Mouse (Mus musculus) testis, postnatal 10 days (tissue): ENCODE measurements at regions not wholly inside any gene's neighbourhood (a gene's known extent, or its start where the extent isn't known, plus 50 kb on each side); places are given as distances from the start of the nearest gene placed in this dataset.

Source experiments
- DNase-seq: peaks from one replicate; pipeline ENCODE4 v3.0.0; 2021; ENCODE audit warnings: low spot score

DNA sequence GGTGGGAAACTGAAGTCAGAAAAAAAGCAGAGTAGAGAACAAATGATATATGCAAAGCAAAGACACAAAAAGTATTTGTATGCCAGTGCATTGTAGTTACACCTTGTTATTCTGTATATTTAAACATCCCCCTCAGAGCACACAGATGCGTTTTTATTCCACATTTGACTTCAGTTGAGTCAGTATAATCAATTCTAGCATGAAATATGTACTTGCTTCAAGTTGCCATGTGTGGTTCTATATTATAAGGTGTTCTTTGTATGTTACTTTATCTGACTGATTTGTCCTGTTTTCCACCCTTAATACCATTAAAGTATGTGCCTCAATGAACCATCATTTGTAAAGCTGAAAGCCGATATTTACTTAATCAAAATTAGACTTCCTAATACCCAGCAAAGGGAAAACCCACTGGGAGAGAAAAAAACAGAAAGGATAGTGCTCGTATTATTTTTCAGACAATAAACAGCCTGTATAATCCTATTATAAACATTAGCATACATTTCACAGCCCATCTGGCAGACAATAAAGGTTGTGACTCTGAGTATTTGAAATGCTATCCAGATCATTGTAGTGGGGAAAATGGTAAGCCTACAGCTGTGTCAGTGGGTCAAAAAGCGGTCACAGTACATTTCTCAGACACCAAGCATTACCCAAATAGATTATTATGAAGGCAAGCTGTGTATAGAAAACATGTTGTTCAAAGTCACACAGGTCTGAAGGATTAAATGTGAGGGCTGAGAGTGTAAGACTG is 189.1 kb upstream of the Bmp2 start:
- DNase-seq: no peak

DNA sequence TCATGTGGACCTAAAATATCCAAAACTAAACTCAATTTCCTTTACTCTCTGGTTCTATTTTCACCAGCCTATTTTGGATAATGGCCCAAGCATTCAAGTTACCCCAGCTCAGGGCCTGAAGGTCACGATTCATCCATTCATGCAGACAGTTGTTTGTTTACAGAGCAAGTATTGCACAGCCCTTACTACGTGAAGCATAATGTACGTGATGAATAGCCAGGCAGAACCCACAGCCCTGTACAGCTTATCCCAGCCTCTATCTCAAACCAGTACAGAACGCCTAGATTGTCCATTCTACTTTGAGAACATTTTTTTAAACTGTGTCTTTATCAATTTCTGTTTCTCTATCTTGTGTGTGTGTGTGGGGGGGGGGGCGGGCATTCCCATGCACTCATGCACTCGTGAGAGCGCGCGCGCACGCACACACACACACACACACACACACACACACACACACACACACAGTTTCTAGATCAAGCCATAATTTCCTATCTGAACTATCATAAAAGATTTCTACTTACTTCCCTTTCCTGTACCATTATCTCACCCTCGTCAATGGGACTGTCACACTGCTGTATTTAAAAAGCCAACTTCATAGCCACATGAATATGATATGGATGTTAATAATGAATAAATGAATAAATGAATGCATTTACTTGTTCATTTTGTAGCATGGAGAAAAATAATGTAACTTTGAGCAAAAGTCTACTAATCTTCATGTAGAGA is 180.3 kb upstream of the Bmp2 start:
- no peak for DNase-seq

DNA sequence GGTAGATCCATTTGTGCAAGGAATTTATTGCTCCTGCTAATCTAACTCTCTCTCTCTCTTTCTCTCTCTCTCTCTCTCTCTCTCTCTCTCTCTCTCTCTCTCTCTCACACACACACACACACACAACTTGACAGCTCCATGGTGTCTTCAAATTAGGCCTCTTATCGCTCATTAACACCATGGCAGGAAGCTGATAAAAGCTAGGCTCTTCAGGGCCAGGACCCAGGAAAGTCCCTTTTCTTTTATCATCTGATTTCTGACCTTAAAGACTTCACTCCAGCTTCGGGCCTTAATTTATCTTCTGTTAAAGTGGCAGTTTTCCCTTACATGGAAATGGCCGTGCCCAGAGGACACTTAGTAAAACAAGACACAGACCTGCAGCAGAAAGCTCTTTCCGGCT is 178.4 kb upstream of the Bmp2 start:
- no peak for DNase-seq

DNA sequence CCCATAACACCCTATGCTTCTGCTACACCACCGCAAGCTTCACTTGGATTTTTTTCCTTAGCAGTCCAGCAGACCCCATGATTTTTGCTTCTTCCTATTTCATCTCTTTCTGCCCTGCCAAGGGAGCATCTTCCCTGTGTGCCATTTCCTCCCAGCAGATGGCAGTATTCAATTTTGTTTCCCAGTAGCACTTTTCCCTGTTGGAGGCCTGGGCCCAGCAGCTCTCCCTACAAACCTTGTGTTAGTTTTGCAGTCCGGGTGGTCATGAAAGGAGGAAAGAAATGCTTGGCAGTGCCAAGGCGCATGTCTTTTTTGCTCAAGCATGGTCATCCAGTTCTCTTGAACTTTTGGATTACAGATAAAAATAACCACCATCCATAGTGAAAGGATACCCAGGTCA is 170.9 kb upstream of the Bmp2 start:
- peak; percentile 63 for DNase-seq

DNA sequence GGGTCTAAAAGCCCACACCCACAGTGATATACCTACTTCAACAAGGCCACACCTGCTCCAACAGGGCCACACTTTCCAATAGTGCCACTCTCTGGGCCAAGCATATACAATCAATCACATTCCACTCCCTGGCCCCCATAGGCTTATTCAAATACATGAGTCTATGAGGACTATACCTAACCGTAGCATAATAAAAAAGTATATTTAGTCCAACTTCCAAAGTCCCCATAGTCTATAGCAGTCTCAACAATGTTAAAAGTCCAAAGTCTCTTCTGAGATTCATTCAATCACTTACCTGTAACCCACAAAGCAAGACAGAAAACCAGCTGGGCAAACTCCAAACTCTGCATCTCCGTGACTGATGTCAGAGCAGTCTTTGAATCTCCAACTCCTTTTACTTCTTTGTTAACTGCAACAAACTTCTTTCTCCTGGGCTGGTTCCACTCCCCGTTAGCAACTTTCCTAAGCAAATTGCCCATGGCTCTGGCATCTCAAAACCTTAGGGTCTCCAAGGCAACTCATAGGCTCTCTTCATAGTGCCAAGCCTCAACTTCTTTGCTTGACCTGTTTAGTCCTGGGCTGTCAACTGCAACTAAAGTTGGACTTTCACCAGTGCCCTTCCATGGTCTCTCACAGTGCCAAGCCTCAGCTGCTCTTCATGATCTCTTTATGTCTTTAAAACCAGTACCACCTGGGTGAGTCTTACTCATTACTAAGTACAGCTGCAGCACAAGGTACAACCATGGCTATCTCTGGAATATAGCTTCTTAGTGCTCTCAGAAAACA is 168.6 kb upstream of the Bmp2 start:
- no peak for DNase-seq

DNA sequence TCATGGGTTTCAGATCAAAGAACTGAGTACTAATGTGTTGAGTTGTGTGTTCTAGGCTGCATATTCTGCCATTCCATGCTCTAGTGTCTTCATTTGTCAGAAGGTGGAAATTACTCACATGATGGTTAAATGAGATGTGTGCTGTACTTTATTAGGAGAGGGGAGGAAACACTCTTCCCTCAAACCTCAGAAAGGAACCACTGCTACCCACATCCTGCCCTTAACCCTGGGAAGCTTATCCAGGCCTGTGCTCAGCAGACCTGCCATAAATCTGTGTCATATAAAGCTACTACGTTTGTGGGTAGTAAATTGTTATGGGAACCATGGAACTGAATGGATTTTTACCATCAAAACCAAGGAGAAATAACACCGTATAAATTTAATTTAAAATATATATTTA is 166.7 kb upstream of the Bmp2 start:
- no peak for DNase-seq

DNA sequence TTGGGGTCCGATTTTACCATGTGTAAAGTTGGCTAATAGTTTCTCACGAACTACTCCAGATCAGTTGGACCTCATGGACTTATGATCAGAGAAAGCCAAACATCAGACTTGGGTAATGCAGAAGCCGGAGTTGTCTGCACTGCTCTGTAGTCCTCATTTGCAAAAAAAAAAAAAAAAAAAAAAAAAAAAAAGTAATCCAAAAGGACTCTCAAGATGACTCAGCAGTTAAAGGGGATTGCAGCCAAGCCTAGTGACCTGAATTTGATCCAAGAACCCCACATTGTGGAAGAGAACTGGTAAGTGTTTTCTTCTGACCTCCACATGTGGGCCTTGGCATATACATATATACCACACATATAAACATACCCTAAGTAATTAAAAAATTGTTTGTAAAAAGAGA is 164.6 kb upstream of the Bmp2 start:
- no peak for DNase-seq

DNA sequence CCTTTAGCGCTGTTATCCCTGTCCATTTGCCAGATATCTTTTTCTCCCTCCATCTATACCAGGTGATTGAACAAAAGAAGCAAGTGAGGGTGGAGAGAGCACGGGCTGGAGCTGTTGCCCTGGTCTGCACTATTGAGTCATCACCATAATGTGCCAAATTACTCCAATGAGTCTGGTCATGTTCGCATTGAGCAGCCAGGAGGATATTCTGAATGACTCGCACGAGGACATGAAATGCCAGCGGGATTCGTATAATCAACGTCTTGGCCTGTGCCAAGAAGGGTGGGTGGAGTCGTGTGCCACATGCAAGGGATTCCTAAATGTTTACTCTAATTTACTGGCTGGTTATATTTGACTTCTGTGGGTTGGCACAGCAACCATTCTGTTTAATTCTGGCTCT is 159.7 kb upstream of the Bmp2 start:
- no peak for DNase-seq

DNA sequence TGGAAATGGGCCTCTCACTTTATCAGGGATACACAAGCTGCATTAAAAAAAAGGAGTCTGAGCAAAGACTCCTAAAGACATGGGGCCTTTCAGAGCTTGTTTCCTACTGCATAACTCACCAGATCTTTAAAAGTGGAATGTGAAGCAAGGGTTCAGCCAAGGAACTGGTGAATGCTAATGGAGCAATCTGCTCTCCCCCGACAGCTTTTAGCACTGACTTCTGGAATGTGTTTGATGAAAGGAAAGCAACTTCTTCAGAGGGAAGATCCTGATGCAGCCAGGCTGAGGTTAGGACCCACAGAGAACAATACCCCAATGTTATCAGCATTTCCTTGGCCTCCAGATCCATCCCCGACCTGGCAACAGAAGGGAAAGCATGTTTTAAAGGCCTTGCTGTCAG is 154.4 kb upstream of the Bmp2 start:
- no peak for DNase-seq

DNA sequence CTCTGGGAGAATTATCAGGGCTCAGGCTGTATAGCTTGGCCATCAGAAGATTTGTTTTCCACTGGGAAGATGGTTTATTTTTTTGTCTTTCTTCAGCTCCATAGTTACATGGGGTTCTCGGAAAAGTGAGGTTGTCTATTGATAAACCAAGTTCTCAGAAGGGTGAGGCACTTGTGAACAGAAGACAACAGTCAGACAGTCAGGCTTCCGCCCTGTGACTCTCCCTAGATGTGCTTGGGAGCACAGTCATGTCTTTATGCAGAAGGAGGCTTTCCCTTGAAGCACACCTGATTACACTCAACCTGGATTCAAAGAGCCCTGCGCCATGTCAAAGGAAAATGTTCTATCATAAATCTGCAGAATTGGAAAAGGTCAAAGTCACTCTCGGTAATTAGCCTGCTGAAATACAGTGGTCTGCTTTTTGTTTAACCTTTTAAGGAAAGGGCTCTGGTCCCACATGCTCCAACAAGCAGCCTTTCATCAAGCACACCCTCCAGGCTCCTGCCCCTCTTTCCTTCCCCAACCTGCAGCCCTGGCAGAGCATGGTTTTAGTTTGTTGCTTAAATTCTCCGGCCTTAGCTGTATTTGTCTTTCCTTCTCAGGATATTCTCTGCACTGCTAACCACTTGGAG is 152.8 kb upstream of the Bmp2 start:
- no peak for DNase-seq

DNA sequence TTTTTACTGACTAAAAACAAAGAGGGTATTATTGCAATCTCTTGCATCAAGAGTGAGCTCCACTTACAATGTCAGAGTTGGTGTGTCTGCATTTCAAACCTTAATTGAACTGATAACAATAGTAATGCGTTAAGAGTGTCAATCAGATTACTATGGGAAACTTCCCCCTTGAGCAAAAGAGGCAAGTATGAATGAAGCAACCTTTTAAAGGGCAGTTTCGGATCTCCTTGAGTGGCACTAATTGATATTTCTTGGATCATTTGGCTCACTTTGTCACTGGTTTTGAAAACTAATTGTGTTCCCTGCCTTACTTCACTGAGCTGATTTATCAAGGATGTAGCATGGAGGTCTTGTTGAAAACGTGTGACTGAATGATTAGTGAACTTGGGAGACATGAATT is 151.0 kb upstream of the Bmp2 start:
- DNase-seq: no peak

DNA sequence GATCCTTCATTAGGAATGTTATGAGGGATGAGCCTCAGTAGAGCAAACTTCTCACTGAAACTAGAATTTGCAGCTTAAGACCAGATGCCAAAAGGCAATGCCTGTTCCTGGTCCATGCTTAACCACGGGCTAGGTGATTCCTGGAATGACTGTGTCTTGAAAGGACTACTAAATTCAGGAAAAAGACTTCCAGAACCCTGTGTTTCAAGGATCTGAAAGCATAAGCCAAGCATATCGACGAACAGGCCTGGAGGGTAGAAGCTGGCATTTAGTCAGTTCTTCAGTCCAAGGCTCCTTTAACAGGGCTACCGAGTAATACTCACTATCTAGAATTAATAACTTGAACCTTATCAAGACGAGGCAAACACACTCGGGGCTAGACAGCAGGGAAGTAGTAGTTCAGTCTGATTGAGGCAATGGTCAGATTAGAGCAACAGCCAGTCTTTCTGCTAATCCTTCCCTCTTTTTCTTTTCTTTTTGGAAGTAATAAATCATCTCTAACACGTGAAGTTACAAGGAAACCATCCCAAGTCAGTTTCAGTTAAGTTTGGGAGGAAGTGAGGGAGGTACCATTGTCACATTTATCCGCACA is 134.9 kb upstream of the Bmp2 start:
- no peak for DNase-seq

DNA sequence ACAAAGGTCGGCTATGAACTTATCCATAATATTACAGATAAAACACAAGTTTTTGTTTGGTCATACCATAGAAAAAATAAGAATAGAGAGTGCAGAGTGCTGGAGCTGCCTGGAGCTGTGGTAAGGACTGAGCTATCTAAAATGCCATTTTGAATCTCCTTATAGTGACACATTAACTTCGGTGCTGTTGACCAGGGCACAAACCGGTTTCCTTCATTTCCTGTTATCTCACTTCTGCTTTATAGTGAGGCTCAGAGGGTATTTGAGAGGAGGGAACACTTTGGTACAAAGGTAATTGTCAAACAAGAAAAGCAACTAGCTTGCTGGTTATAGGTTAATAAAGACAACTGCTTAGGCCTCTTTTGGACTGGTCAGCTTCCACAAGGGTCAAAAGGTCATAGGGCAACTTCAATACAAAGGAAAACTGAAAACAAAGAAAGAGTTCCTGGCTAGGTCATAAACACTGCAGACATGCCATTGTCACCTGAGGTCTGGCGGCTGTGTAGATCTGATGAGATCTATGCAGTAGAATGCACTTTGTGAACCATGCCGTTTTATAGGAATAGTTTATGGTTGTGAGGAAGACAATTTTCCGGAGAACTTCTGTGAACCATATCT is 132.2 kb upstream of the Bmp2 start:
- no peak for DNase-seq

DNA sequence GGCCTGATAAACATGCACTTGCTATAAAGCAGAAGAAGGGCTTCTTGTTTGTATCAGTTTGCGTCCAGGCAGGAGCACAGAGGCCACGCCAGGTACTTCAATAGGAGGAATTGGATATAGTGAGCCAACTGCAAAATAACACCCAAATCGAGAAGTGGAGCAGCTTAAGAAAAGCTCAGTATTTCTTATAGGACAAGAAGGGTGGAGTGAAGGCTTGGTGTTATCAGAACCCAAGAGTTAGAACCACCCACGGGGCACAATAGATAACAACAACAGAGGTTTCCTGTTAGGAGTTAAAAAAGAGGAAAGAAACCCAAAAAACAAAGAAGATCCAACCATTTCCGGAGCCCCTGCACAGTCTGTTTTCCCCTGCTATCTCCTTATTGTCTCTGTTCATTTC is 126.4 kb upstream of the Bmp2 start:
- DNase-seq: no peak

DNA sequence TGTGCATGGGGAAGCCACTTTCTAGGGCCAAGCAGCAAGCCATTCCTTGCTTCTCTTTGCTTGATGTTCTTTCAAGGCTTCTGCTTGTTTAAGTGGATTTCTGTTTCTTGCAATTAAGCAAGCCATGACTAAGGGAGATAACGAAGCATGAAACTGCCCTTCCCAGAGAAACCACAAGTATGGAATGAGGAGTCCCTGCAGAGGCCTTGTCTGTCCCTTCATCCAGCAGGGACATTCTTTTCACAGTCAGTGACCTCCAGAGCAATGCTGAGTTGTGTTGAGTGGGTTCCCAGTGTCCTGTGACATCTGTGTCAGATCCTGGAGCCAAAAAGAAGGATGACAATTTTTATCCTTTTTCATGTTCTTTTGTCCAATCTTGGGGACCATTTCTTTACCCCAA is 124.9 kb upstream of the Bmp2 start:
- DNase-seq: no peak

DNA sequence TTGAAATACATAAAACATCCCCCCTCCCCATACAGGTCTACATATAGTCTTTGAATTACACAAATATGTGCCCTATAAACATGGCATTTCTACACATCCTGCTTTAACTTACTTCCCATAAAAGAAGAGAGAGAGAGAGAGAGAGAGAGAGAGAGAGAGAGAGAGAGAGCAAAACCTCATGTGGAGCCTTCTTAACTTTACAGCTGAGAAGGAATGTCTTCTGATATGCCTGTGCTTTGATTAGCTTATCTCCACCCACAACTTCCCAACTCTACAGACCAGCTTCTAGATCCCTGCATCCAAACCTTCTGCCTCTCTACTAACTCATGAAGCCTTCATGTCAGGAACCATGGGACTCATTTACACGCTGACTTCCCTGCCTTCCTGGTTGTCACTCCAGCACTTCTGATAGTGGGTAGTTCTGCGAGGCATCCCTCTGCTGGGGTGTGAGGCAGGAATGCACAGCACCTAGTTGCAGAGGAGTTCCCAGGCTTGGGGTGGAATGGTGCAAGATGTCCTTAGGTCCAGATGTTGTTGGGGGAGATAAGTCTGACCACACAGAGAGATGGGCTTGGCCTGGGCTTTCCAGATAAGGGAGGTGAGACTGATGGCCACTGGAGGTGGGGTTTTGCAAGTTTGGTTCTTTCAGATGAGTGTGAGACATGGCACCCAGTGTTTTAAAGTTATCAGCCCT is 122.4 kb upstream of the Bmp2 start:
- DNase-seq: no peak

DNA sequence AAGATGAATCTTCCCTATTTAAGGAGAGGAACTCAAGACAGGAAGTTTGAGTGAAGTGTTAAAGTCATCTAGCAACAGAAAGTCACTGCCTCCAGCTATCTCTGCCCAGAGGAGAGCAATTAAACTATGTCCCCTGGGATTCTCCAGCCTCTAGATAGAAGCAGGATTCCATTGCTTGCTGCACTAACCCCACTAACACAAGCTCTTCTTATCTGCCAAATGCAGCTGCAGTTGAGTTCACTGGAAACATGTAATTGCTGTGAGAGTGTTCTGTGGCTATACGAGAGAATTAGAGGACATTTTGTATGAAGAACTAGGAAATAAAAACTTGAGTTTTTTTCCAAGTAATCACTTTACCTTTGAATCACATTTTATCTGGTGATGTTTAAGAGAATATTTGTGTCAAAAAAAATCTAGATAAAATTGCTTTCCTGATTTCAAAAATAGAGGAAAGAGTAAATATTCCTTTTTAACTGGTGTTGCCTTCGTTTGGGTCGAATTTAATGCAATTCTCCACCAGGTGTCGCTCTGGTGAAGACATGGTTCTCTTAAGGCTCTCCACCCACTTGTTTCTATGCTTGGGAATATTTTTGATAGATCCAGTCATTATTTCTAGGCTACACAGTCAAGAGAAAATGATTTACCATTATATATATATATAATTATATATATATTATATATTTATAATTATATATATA is 121.1 kb upstream of the Bmp2 start:
- DNase-seq: no peak

DNA sequence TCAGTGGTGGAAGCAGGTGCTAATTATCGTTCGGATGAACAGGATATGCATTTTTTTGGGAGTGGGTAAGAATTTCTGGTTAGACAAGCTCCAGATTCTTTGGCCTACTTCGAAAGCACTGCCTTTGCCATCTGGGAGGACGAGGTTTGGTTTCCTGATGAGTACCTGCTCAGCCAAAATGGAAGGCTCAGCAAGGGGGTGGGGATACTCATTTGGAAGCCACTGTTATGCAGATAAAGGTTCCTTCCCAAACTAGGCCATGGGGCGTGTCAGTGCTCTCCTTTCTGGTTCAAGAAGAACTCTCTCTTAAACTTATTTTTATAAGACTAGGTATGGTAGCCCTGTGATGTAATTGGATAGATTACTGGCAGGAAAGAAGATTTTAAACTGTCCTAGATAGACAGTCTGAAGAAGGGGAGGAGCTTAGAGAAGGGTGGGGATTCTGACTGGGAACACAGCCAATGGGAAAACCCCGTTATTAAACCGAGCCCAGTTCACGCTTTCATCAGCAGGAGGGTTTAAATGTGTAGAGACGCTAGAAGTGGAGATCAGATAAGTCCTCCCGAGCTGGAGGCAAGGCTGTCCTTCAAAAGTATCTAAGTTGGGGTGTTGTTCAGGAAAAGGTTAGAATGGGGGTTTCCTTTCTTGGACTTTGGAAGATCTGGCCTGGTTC is 119.7 kb upstream of the Bmp2 start:
- no peak for DNase-seq

DNA sequence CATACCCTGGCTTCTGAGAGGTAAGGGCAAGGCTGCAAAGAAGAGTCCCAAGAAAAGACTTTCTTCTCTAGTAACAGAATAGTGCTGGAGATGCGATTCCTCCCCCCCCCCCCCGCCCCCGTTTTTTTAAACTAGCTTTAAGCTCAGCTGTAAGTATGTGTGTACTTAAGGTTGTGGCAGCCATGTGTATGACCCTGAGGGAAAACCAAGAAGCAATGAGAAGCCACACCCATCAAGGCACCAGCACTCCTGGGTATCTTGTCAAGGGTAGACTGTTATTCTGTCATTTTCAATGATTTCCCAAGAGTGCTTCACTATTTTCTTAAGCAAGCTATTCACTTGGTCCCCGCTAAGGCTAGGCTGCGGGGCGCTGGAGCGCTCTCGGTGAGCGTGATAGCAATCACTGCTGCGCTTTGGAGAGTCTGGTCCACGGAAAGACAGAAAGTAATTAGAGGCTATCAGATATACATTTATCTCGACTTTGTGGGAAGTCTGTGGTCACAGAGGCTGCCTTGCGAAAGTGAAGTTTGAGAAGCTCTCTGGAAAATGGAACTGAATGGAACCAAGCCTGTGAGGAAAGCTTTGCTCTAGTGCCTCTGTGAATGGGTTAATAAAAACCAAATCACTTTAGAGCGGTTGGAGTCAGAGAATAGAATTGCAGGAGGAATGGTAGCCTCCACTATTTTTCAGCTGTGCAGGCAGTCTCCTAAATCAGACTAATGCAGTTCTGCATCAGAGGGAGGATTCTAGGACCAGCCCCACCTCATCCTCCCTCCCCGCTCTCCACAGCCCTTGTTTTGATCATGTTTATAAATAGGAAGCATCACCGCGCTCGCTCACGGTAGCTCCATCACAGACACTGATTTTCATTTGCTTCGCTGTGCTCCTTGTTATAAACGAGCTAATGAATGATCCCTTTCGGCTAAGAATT is 114.8 kb upstream of the Bmp2 start:
- no peak for DNase-seq
